Mouse (Mus musculus): ENCODE measurements around the gene Slc39a1.
A peak's percentile ranks its signal among the peaks of the same experiment; 100 is the strongest.
"Not testable (repeated sequence)": the region's sequence is repeated elsewhere in the genome, so short reads cannot be mapped to it uniquely, and the experiment has no call there.

Gene Slc39a1

DNA sequence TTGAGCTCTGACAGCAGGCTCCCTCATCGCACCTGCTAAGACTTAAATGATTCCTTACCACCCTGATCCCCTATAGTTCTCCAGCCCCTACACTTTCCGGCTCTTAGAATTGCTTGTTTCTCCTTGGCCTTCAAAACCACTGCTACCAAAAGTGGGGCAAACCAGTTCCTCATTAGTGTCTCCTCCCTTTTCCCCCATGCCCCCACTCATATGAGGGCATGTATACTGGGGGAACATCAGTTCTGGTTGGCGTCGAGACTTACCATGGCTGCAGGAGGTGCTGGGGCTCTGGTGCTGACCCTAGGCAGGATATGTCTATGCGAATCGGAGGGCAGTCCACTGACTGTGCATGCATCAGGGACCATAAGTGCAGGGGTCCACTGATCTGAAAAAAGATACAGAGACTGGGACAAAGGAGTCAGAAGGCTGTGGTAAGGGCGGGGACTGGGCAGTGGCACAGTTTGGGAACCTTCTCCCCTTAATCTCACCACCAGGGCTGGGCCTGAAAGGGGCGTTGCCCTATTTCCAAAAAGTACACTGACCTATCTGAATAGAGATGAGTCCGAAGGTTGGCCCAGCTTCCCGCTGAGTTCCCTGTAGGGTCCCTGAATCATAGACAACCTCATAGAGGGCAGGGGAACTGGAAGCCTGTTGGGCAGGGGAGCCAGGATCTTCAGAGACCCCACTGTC, 6.2 kb upstream of the Slc39a1 start:
- DNase-seq (ENCODE audit: low spot score in 2 of 2): no peak

DNA sequence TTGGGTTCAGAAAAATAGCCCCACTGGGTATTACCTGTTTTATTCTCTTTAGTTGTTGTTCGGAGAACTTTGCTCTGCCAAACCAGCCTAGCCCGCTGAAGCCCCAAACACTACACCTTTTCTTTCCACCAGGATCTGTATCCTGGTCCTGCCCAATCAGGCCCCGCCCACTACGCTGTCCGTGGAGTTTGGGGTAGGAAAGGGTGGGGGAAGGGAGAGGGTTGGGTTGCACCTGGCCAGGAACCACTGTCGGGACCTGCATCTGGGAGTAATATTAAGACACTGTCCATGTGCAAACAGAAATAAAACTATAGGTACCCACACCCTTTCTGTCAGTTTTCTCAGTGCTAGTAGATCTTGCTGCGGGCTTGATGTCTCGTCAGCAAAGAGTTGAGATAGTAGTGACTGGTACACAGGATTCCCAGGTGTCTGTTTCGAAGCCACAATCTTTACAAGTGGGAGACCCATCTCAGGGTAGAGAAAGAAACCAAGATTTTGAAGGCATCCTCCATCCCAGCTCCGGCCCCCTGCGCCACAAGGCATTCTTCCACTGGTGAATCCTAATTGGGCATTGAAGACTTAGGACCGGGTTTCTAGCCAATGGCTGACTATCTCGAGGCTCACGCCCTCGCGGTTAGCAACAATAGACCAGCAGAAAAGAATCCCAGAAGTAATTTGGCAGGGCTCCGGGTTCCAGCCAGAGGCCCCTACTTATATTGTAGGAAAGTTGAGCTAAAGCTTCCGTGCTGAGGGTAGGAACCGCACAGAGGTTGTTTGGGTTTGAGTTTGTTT, 4.8 kb upstream of the Slc39a1 start, which contains the start of gene Creb3l4:
TSS of gene Creb3l4 (minus strand) at position 529 of the 792 bp plus-strand sequence.
- DNase-seq (ENCODE audit: low spot score in 2 of 2): no peak

DNA sequence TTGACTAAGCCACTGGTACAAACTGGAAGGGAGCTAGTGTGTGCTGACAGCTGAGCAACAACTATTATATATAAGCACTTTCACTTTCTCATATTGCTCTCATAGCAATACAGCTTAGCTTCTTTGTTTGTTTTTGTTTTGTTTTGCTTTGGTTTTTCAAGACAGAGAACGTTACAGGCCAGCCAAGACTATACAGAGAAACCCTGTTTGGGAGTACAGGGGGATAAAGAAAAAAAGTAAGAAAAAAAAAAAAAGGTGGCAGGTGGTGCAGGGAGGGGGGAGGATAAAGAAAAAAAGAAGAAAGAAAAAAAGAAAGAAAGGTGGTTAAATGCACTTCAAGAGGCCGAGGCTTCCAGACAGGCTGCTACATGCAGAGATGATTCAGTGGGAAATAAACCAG, 2.6 kb upstream of the Slc39a1 start:
- DNase-seq (ENCODE audit: low spot score in 2 of 2): no peak

DNA sequence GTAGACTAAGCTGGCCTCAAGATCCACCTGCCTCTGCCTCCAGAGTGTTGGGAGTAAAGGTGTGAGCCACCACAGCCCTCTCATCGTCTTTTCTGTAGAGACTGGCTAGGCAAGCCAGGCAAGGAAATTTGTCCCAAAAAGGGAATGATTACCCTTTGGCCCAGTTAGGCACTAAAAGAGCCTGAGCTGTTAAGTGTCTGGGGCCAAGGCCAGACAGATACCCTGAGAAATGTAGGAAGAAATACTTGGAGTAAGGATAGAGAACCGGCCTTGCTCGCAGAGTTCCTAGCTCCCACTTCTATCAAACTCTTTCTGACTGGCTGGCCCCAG, 377 bp upstream of the Slc39a1 start:
- DNase-seq (ENCODE audit: low spot score in 2 of 2): peak in 1 of 2 experiments; percentile 18

DNA sequence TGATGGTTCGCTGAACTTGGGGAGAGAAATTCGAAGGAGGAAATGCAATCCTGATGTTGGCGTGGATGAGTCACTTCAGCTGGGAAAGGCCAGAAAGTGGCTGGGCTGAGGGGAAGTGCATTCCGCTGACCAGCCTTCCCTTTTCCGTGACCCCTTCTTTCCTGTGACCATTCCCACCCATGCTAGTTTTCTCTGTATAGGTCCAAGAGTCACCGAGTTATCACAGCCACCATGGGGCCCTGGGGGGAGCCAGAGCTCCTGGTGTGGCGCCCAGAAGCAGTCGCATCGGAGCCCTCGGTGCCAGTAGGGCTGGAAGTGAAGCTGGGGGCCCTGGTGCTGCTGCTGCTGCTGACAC, 751 bp downstream of the Slc39a1 start:
- DNase-seq (ENCODE audit: low spot score in 2 of 2): peak; percentile 22 to 23

DNA sequence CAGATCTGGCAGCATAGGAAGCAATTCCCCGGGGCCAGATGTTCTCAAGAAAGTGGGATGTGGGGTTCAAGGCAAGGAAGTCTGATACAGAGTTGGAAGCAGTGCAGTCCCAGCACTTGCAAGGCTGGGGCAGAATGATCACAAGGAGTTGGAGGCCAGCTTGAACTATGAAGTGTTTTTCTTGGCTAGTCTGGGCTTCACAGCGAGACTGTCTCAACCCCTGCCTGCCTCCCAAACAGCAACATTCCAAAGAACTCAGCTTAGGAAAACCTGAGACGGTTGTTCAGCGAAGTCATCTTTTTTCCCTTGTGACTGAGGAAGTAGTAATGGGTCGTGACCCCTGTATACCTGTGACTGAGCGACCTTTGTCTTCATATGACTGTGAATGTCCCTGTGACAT, 2.8 kb downstream of the Slc39a1 start:
- DNase-seq (ENCODE audit: low spot score in 2 of 2): no peak

DNA sequence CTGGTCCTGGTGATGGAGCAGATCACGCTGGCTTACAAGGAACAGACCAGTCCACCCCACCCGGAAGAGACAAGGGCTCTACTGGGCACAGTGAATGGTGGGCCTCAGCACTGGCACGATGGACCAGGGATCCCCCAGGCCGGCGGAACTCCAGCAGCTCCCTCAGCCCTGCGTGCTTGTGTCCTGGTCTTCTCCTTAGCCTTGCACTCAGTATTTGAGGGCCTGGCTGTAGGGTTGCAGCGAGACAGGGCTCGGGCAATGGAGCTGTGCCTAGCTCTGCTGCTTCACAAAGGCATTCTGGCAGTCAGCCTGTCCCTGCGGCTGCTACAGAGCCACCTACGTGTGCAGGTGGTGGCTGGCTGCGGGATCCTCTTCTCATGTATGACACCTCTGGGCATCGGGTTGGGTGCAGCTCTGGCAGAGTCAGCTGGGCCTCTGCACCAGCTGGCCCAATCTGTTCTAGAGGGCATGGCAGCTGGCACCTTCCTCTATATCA, 3.8 kb downstream of the Slc39a1 start:
- not testable (repeated sequence) for DNase-seq (ENCODE audit: low spot score in 2 of 2)

DNA sequence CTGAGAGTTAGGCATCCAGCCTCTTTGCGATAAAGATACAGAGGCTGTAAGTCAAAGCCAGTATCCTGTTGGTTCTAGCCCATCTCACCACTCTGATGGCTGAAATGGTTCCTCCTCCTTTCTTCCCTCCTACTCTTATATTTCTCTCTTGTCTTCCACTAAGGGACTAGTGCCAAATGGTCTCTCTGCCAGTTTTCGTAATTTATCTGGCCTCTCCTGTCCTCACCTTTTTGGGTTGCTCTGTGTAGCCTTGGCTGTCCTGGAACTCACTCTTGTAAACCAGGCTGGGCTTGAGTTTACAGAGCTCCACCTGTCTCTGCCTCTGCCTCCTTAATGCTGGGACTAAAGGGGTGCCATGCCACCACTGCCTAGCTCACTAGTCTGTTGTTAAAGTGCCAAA, 4.7 kb downstream of the Slc39a1 start:
- DNase-seq (ENCODE audit: low spot score in 2 of 2): not testable (repeated sequence)

DNA sequence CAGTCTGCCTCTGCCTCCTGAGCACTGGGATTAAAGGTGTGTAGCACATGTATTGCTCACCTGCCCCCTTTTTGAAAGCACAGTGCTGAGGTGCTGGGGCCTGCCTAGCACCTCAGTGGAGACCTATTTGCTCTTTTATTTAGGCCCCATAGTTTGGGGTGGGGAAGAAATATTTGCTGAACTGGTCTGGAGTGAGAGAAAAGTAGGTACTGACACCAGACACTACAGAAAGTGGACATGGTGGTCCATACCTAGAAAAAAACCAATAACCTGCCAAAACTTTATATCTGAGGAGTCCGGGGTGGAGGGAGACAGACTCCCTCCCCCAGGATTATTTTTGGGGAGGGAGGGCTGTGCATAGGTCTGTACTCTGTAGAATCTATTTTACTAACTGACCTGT, 5.2 kb downstream of the Slc39a1 start:
- not testable (repeated sequence) for DNase-seq (ENCODE audit: low spot score in 2 of 2)

DNA sequence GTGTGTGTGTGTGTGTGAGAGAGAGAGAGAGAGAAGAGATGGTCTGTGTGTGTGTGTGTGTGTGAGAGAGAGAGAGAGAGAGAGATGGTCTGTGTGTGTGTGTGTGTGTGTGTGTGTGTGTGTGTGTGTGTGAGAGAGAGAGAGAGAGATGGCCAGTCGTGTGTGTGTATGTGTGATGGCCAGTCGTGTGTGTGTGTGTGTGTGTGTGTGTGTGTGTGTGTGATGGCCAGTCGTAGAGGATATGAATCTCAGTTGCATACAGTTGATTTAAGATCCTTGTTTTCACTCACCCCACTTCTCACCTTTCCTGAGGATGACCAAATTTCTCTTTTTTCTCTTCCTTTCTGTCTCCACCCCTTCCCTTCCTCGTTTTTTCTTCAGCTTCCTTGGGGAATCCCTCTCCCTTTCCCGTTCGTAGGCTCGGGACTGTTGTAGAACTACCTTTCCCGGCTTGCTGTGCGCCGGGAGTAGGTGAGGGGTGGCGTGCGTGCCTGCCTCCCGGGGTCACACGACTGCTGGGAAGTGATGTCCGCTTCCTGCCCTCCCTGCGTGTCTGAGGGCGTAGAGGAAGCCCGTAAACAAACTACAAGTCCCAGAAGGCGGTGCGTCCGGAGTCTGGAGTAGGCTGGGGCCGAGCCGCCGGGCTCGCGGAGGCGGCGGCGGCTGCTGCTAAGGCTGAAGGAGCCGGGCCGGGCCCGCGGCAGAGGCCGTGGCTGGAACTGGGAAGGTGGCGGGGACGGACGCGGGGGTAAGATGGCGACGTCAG, 5.9 kb downstream of the Slc39a1 start, which contains the start of gene Crtc2:
TSS of gene Crtc2 (plus strand) at position 511 of the 766 bp plus-strand sequence.
- DNase-seq (ENCODE audit: low spot score in 2 of 2): peak; percentile 88 to 89

DNA sequence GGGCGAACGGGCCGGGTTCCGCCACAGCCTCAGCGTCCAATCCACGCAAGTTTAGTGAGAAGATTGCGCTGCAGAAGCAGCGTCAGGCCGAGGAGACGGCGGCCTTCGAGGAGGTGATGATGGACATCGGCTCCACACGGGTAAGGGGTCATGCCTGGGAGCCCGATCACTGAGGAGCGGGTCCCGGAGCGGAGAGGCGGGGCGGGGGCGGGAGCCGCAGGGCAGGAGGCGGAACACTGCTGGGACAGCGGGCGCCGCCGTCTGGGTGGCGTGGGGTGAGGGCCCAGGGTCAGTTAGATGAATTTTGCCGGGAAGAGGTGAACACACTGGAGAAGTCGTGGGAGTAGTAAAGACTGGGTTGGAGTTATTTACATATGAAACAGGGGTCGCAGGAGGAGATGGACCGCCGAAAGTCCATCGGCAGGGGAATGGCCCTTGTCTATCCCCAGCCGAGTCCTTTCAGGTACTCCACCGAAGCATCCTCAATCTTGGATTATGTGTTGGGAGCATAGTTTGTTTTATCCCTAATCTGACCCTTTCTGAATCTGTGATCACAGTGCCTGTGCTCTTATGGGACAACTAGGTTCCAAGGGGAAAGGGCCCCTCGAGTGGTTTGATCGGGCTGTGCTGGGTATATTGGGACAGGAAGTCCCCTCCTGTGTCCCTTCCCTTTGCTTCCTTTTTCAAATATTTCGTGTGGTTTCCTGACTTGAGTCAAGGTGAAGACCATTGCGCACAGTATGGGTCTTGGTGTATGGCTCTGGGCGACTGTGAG, 6.6 kb downstream of the Slc39a1 start:
- peak in 1 of 2 experiments; percentile 22 for DNase-seq (ENCODE audit: low spot score in 2 of 2)

DNA sequence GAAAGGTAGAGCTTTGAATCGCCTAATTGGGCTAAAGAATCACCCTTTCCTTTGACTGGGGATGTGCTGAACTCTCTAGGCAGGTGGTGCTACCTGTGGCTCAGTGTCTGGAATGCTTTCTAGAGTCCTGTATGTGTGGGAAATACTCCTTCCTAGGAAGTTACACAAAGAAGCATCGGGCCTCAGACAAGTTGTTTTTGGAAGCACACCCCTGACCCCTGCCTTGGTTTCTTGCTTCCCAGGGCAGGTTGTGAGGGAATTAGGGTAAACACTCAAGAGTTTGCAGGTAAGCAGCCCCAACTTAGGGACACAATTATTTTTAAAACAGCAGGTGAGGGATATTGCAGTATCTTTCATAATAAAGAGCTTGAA, 7.2 kb downstream of the Slc39a1 start:
- DNase-seq (ENCODE audit: low spot score in 2 of 2): no peak

DNA sequence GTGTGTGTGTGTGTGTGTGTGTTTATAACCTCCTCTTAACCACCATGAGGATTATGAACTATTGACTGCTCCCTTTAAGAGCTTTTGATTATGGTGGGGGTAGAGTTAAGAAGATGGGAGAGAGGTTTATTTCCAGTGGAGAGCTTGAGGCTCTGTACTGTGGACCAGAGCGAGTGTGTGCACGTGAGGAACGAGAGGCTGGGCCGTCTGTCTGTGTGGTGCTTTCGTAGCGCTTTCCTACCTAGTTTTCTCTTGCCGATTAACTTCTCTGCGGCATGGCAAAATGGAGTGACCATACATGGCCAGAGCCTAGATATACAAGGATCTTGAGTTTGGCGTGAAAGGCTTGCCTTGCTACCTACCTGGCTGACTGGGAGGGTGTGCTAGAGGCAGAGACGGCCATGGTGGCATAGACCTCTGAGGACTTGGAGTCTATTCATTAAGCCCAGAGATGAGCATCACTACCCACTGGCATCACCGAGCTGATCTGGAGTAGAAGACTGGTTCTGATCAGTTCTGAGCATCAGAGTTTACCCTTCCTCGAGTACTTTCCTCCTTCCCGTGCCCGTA, 7.9 kb downstream of the Slc39a1 start:
- no peak for DNase-seq (ENCODE audit: low spot score in 2 of 2)

DNA sequence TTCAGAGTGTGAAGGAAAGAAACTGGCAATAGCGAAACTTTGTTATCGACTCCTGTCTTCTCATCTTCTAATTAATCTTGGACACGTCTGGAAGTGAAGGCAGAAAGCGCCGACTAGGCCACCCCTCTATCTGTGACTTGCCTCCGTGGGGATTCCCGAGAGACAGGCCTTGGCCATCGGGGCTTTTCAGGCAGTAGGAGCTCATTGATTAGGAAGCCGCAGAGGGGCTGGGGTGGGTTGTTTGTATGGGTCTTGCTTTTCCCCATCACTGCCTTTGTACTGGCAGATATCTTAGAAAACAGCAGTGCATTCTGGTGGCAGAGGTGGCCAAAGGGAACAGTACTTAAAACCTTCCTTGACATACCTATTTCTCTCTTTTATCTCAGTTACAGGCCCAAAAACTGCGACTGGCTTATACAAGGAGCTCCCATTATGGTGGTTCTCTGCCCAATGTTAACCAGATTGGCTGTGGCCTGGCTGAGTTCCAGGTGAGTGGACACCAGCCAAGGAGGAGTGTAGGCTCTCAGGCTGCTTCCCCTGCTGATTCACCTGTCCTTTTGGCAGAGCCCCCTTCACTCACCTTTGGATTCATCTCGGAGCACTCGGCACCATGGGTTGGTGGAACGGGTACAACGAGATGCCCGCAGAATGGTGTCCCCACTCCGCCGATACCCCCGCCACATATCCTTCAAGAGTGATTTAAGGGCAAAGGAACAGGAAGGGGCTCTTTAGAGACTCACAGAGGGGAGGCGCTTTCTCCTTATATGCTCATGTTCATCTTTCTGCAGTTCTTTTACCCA, 9.0 kb downstream of the Slc39a1 start:
- DNase-seq (ENCODE audit: low spot score in 2 of 2): no peak

DNA sequence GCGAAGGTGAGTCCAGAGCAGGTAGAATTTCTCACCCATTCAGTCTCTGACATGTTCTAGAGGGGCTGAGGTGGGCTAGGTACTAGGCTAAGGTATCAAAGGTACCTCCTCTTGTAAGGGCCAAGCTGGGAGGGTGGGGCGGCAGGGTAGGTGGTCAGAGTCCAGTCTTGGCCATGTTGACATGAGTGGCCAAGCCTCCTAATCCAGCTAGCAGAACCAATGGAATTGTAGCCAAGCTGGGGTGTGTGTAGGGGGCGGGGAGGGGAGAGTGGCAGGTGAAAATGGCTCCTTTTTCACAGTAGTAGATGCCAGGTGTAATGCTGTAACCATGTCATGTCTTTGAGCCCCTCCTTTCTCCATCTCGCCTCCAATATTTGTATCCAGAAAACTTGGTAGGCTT, 10.5 kb downstream of the Slc39a1 start:
- DNase-seq (ENCODE audit: low spot score in 2 of 2): no peak

DNA sequence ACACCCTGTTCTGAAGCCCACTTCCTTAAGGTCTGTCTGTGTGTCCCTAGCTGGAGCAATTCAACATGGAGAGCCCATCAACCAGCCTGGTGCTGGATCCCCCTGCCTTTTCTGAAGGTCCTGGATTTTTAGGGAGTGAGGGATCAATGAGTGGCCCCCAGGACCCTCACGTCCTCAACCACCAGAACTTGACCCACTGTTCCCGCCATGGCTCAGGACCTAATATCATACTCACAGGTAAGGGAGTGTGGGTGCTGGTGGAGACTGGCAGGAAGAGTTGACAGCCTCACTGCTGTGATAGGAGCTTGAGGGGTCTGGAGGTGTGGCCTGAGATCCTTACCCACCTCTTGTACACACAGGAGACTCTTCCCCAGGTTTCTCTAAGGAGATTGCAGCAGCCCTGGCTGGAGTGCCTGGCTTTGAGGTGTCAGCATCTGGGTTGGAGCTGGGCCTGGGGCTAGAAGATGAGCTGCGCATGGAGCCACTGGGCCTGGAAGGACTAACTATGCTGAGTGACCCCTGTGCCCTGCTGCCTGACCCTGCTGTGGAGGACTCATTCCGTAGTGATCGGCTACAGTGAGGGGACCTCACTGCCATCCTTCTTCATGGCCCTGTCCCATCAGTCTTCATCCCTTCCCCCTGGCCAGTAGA, 15.3 kb downstream of the Slc39a1 start:
- DNase-seq (ENCODE audit: low spot score in 2 of 2): no peak

DNA sequence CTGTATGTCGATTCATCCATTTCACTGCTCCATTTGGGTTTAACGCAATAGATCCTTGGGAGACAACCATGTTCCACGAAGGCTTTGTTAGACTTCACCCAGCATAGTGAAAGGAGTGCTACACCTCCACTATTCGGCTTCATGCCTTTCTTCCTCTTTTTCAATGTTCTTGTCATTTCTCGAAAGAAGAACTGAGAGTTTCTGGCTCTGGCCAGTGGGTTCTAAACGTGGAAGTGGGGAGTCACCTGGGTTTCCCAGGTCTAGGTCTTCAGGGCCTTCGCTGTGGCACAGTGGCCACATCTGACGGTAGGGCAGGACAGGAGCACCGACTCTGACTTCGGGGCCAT, 16.7 kb downstream of the Slc39a1 start:
- no peak for DNase-seq (ENCODE audit: low spot score in 2 of 2)

DNA sequence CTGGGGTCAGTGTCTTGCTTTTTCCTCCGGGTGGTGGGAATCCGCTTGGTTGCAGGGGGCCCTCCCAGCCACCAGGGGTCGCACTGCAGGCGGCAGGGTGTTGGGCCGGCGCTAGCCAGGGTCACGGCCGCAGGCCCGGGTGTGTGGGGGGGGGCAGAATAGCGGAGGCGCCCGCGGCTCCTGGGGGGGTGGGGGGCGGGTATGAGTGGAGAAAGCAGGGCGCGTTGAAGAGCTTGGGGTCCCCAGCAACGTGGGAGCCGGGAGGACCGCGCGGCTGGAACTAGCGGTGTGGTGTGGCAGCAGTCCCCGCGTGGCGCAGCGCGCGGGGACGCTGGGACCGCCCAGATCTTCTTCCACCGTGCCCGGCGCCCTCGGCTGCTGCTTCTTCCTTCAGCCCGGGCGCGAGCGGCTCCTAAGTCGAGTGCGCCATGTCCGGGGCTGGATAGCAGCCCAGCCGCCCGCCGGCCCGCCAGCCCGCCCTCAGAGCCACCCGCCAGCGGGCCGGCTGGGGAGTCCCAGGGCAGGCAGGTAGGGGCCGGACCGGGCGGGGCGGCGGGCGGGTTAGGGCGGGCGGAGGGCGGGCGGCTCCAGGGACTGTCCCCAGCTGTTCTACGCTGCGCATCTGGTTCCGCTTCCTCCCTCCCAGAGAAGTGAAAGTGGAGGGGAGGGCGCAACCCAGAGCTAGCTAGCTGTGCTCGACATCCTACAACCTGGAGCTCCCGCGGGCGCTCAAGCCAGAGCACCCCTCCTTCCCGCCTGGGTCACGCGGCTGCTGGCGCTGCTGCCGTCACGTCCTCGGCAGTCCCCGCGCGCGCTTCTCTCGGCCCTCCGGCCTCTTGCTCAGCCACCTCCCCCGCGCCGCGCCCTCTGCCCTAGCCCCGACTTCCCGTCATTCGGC, 17.3 kb downstream of the Slc39a1 start, which contains the start of gene Dennd4b:
TSS of gene Dennd4b (plus strand) at position 152 of the 898 bp plus-strand sequence.
- DNase-seq (ENCODE audit: low spot score in 2 of 2): peak; percentile 85 to 94
